Mouse (Mus musculus) embryonic facial prominence, embryonic 15.5 days (tissue): ENCODE measurements around the gene Irf4. TPM values are rescaled to one million over a fixed set of nuclear protein-coding genes. Genes with fewer than 3 reads are reported as not detected.

Source experiments
- ATAC-seq: fragments of 200-750 bp; cut with Nextera tagmentation; 2 replicates; pipeline ENCODE4 v1.8.0; 2017; ENCODE audit warnings: low read depth, moderate TSS enrichment; ENCODE audit not compliant: insufficient number of reproducible peaks, low FRiP score, low TSS enrichment
- H3K27ac ChIP-seq: fragments of 300-500 bp; sonication (generic); replicated peaks from 2 replicates; pipeline ENCODE4 v1.5.1; 2015; ENCODE audit warnings: mild to moderate bottlenecking, inconsistent platforms
- H3K27me3 ChIP-seq: fragments of 300-500 bp; sonication (generic); 2 replicates; pipeline ENCODE4 v1.6.1; 2015; ENCODE audit warnings: inconsistent platforms
- H3K36me3 ChIP-seq: fragments of 300-500 bp; sonication (generic); 2 replicates; pipeline ENCODE4 v1.6.1; 2015; ENCODE audit warnings: mild to moderate bottlenecking, inconsistent platforms
- H3K4me1 ChIP-seq: fragments of 300-500 bp; sonication (generic); 2 replicates; pipeline ENCODE4 v1.6.1; 2015; ENCODE audit warnings: inconsistent platforms
- H3K4me2 ChIP-seq: fragments of 300-500 bp; sonication (generic); replicated peaks from 2 replicates; pipeline ENCODE4 v1.6.1; 2015; ENCODE audit warnings: mild to moderate bottlenecking, inconsistent platforms
- H3K4me3 ChIP-seq: fragments of 300-500 bp; sonication (generic); replicated peaks from 2 replicates; pipeline ENCODE4 v1.5.1; 2015; ENCODE audit warnings: mild to moderate bottlenecking, inconsistent platforms
- H3K9ac ChIP-seq: fragments of 300-500 bp; sonication (generic); 2 replicates; pipeline ENCODE4 v1.6.1; 2015; ENCODE audit warnings: inconsistent platforms
- H3K9me3 ChIP-seq: fragments of 300-500 bp; sonication (generic); replicated peaks from 2 replicates; pipeline ENCODE4 v1.6.1; 2016; ENCODE audit warnings: inconsistent platforms
- WGBS: fragments of 180-500 bp; shearing (Covaris S2); methylation state at CpG from one replicate; pipeline ENCODE4 v1.1.7; 2015; 5-methylcytosine and 5-hydroxymethylcytosine counted together
- polyA plus RNA-seq: library from polyadenylated mRNA; unstranded; fragments of >200 nt; fragmentation: Nextera tagmentation; extraction: Ambion mirVana; gene quantifications from 2 replicates; pipeline ENCODE4 v1.2.1, GENCODE M21; 2015

The Irf4 gene
- polyA plus RNA-seq, 1 experiment from 2014 or later, result 0.20 TPM

DNA sequence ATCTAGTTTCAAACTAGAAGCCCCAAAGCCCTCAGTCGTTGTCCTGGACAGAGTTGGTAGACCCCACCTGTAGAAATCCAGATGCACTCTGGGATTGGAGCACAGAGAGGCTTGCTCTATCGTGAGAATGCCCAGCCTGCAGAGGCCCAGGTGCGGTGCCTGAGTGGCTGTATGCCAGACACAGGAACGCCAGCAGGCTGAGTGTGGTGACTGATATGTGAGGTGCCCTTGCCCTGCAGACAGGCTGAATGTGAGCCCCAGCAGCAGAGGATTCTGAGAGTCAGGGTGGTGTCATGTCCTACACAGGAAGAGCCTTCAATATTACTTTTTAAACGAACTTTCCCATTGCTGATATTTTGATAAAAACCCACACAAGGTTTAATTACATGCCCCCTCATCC, 16.9 kb downstream of the Irf4 start:
- Histone ChIP-seq H3K27me3 (no peaks in the 10 kb centered on the region), H3K9ac (no peak overlapping the region), H3K4me1 (no peaks in the 10 kb centered on the region), H3K4me2 (no peak overlapping the region), H3K9me3 (no peaks in the 10 kb centered on the region), H3K27ac (no peak overlapping the region), H3K4me3 (no peak overlapping the region), H3K36me3 (no peaks in the 10 kb centered on the region)
- WGBS, result 71% methylated on average over 5 of the region's 5 CpGs
- ATAC-seq, result no peak

DNA sequence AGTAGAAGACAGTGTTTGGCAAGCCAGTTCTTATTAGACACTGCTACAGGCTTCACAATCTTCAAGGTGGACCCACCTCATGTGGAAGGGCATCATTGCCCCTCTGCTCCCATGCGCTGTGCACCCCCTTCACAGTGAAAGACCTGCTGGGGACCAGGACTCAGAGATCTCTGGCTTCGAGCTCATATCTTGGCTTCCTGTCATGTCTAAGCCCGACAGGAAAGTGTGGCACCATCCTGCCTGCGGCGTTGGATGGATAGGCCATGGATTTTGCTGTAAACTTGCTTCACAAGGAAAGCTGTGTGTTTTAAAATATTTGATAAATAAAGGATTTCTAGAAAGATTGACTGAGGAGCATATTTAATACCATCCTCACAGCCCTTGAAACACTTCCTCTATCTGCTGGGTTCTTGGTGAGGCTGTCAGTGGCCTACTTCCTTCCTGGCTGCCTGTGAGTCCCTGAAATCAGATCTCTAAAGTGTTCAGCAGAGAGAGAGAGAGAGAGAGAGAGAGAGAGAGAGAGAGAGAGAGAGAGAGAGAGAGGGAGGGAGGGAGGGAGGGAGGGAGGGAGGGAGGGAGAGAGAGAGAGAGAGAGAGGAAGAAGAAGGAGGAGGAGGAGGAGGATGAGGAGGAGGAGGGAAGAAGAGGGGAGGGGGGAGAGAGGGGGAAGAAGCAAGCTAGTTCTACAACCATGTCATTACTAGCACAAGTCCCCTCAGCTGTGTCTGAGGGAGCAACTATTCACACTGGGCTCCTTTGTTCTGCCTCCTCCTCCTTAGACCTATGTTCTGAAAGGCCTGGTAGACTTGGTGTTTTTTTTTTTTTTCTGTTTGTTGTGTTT, 17.8 kb downstream of the Irf4 start:
- Histone ChIP-seq H3K36me3 (no peaks in the 10 kb centered on the region), H3K27me3 (no peaks in the 10 kb centered on the region), H3K4me1 (no peaks in the 10 kb centered on the region), H3K9ac (no peak overlapping the region), H3K4me2 (no peak overlapping the region), H3K9me3 (no peaks in the 10 kb centered on the region), H3K27ac (no peak overlapping the region), H3K4me3 (no peak overlapping the region)
- ATAC-seq, result no peak
- WGBS, result 82% methylated on average over 5 of the region's 5 CpGs

DNA sequence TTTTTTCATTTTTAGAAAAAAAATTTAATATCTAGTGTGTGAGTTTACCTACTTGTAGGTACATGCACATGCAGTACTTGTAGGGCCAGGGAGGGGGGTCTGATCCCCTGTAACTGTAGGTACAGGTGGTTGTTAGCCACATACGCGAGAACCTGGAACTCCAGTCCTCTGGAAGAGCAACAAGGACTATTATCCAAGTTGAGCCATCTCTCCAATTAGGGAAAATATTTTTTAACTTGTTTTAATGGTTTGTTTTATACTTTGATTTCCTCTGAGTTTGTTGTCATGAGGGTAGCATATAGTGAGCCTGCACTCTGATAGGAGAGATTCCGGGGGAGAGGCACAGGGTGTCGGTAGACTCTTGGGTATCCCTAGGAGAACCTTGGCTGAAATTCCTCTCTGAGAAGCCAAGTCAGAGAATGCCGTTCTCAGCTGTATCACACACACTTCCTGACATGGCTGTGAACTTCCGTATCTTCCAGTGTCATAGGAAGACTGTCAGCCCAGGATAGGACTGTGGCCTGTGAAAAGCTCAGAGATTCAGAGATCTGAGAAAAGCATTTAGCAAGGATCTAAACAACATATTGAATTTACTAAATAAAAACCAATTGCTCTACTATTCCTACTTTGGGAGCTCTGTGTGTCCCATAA, 18.6 kb downstream of the Irf4 start:
- WGBS, result 74% methylated on average over 6 of the region's 6 CpGs
- H3K4me2 ChIP-seq, result no peak overlapping the region
- no peaks in the 10 kb centered on the region for H3K36me3 ChIP-seq
- H3K27me3 ChIP-seq, result no peaks in the 10 kb centered on the region
- H3K4me3 ChIP-seq, result no peak overlapping the region
- ATAC-seq, result no peak
- H3K27ac ChIP-seq, result no peak overlapping the region
- H3K4me1 ChIP-seq, result no peaks in the 10 kb centered on the region
- no peaks in the 10 kb centered on the region for H3K9me3 ChIP-seq
- H3K9ac ChIP-seq, result no peak overlapping the region

DNA sequence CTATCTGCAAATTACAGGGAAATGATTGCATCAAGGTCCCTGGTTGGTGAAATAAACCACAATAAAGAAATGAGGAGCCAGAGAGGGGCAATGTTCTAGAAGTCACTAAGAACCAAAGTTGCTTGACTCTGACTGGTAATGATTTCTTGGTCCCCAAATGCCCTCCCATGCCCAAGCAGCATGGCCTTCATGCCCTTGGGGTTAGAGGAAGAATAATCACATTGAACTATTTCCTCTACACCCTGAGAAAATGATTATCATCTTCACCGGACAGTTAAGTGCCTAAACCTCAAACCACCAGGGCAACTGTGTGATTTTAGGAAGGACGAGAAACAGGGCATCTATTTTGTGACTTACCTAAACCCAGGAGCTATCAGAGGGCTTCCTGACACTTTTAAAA, 27.0 kb downstream of the Irf4 start:
- H3K9me3 ChIP-seq, result no peaks in the 10 kb centered on the region
- no peak overlapping the region for H3K27ac ChIP-seq
- no peak overlapping the region for H3K4me3 ChIP-seq
- WGBS, result 47% methylated on average over 2 of the region's 2 CpGs
- no peak for ATAC-seq
- H3K4me1 ChIP-seq, result no peaks in the 10 kb centered on the region
- H3K4me2 ChIP-seq, result no peak overlapping the region
- H3K36me3 ChIP-seq, result no peaks in the 10 kb centered on the region
- H3K27me3 ChIP-seq, result no peaks in the 10 kb centered on the region
- no peak overlapping the region for H3K9ac ChIP-seq

DNA sequence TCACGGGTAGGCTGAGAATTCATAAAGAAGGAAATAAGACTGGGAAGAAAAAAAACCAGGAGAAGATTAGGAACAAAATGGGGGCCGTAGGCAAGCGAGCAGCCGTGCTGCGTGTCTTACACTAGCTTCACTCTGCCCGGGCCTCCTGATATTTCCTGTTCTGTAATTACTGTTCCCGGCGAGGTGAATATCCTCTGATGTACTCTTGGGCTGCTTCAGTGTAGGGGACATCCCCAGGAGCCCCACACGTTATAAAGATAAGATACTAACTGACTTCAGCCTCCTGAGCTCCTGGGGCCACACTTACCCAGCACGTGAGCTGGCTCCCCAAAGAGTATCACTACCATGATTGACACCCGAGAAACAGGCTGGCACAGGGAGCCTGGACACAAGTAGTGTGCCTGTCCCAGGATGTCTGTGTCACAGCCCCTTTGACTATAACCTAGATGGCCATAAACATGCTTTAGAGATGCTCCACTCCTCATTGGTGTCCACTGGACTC, 28.7 kb downstream of the Irf4 start:
- no peaks in the 10 kb centered on the region for H3K27me3 ChIP-seq
- 67% methylated on average over 11 of the region's 11 CpGs for WGBS
- no peak overlapping the region for H3K4me2 ChIP-seq
- H3K9ac ChIP-seq, result no peak overlapping the region
- peaks cover 9% of the 10 kb centered on the region; the same call in 1 of the 2 replicates for H3K4me1 ChIP-seq
- H3K36me3 ChIP-seq, result no peaks in the 10 kb centered on the region
- H3K4me3 ChIP-seq, result no peak overlapping the region
- no peaks in the 10 kb centered on the region for H3K9me3 ChIP-seq
- no peak for ATAC-seq
- H3K27ac ChIP-seq, result no peak overlapping the region

DNA sequence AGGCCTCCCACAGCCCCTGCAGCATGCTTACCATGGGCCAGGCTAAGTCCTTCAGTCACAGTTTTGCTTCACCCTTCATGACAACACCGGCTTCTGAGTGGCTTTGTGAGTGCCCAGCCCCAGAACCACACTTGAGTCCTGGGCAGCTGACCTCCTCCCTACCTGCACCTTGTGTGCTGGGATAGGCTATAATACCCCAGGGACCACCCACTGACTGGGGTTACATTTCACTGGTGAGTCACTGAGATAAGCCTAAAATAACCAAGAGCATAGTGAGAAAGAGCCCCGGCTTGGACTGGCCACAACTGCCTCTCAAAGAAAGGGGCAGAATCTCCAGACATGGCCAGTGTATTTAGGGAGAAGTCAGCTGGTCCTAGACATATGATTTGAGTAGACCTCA, 32.9 kb downstream of the Irf4 start:
- Histone ChIP-seq H3K4me2 (no peak overlapping the region), H3K9ac (no peak overlapping the region), H3K4me1 (peaks cover 9% of the 10 kb centered on the region; the same call in 1 of the 2 replicates), H3K4me3 (no peak overlapping the region), H3K9me3 (no peaks in the 10 kb centered on the region), H3K27me3 (no peaks in the 10 kb centered on the region), H3K36me3 (no peaks in the 10 kb centered on the region), H3K27ac (no peak overlapping the region)
- ATAC-seq, result 0 out of 2 replicates have a peak, but pooled peaks have one; percentile 36
- 32% methylated on average over 2 of the region's 2 CpGs for WGBS

DNA sequence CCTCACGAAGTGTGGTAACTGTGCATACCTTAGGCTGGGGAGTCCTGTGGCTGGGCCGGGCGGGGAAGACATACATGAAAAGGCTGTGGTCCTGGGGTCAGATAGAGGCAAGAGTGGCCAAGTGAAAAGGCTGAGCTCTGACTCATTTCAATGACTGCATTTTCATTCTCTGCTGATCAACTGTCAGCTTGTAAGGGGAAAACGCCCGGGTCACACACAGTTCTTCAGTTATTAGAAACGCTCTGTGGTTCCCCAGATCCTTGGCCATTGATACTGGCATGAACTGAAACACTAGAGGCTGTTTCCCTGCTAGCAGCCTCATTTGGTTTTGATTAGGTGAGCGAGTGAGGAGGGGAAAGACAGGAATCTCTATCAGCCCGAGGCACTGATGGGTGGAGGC, 33.4 kb downstream of the Irf4 start:
- Histone ChIP-seq H3K9me3 (no peaks in the 10 kb centered on the region), H3K4me1 (peaks cover 9% of the 10 kb centered on the region; the same call in 1 of the 2 replicates), H3K36me3 (no peaks in the 10 kb centered on the region), H3K27ac (no peak overlapping the region), H3K9ac (no peak overlapping the region), H3K4me3 (no peak overlapping the region), H3K4me2 (no peak overlapping the region), H3K27me3 (no peaks in the 10 kb centered on the region)
- 21% methylated on average over 8 of the region's 8 CpGs for WGBS
- ATAC-seq, result 0 out of 2 replicates have a peak, but pooled peaks have one; percentile 12

DNA sequence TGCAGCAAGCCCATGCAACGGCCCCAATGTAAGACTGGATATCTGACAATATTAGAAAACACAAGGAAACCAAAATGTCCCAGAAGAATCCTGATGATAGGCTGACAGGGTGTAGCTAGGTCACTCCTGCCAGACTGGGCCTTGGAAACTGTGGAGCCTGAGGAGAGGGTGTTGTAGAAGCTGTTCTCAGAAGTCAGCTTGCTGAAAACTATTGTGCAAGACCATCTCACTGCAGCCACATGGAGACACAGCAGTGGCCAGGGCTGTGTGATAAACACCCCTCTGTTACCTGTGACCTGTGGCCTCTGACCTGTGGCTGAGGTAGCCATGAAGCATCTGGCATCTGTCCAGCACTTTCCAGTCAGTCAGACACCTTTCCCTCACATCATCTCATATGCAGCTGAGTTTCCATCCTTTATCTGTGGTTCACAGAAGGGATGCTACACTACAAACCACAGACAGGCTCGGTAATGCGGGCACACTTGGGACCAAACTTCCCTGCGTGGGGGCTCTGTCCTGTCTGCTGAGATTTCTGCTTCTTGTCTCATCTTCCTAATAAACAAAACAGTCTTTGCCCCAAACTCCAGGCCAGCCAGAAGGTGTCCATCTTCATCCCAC, 36.5 kb downstream of the Irf4 start:
- Histone ChIP-seq H3K4me2 (no peak overlapping the region), H3K27ac (no peak overlapping the region), H3K4me3 (no peak overlapping the region), H3K36me3 (no peaks in the 10 kb centered on the region), H3K9ac (no peak overlapping the region), H3K9me3 (no peaks in the 10 kb centered on the region), H3K4me1 (peaks cover 9% of the 10 kb centered on the region; the same call in 1 of the 2 replicates), H3K27me3 (no peaks in the 10 kb centered on the region)
- 83% methylated on average over 4 of the region's 4 CpGs for WGBS
- no peak for ATAC-seq

DNA sequence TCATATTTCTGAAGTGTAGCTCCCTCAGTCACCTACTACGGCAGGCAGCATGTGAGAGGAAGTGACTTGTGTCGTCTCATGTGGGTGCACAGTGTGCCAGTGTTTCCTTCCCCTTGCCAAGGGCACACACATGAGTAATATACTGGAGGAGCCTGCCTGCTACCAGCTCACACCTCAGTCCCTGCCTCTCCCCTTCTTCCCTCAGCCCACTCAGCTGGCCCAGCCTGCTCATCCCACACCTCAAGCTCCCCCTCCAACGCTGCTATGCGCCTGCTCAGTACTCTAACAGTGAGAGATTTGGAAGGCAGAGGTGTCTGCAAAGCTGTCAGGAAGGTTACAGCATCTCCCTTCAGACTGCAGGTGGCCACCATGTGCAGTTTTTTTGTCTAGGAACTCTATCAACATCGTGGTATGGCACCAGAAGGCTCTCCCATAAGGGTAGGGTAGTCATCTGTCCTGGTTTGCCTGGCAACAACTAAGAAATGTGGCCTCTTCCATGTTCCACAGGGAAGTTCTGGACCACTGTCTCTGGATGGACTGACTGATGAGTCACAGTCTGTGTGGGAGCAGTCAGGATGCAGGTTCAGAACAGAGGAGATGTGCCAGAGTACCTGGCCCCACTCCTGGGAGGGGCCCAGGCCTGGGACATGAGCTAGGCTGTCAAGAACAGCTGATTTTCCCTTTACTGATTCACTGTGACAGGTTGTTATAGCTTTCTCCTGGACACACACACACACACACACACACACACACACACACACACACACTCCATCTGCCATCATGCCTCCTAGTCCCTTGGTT, 37.4 kb downstream of the Irf4 start:
- Histone ChIP-seq H3K4me3 (no peak overlapping the region), H3K27me3 (no peaks in the 10 kb centered on the region), H3K4me2 (no peak overlapping the region), H3K4me1 (peaks cover 9% of the 10 kb centered on the region; the same call in 1 of the 2 replicates), H3K27ac (no peak overlapping the region), H3K9me3 (no peaks in the 10 kb centered on the region), H3K36me3 (no peaks in the 10 kb centered on the region), H3K9ac (no peak overlapping the region)
- WGBS, result 75% methylated on average over 5 of the region's 5 CpGs
- no peak for ATAC-seq

DNA sequence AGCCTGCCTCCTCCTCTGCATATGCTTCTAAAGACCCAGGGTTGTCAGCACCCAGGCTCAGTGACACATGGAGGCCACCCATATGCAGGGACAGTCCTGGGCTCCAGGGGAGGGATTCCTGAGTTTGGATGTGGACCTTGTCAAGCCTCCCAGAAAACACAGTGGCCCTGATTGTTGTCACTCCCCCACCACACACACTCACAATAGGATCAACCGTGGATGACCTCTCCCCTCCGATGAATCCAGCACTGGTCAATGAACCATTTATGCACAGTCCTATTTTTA, 38.0 kb downstream of the Irf4 start:
- H3K4me2 ChIP-seq, result no peak overlapping the region
- 72% methylated on average over 2 of the region's 2 CpGs for WGBS
- H3K36me3 ChIP-seq, result no peaks in the 10 kb centered on the region
- no peaks in the 10 kb centered on the region for H3K9me3 ChIP-seq
- no peak overlapping the region for H3K9ac ChIP-seq
- no peak for ATAC-seq
- no peak overlapping the region for H3K27ac ChIP-seq
- H3K4me1 ChIP-seq, result peaks cover 8% of the 10 kb centered on the region; the same call in 1 of the 2 replicates
- no peaks in the 10 kb centered on the region for H3K27me3 ChIP-seq
- no peak overlapping the region for H3K4me3 ChIP-seq

DNA sequence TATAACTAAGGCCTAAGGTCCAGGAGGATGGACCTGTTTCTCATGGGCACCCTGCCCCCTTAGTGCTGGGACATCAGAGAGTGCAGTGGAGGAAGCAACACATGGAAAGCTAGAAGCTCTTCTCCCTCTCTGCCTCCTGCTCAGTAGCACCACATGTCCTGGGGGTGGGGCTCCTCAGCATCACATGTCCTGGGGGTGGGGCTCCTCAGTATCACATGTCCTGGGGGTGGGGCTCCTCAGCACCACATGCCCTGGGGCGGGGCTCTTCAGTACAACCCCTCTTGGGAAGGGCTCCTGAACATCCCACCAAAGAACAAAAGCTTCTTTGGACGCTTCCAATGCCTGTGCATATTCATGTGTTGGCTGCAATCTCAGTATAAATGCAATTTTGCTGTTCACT, 38.5 kb downstream of the Irf4 start:
- no peak for ATAC-seq
- Histone ChIP-seq H3K9me3 (no peaks in the 10 kb centered on the region), H3K4me2 (no peak overlapping the region), H3K27me3 (no peaks in the 10 kb centered on the region), H3K4me3 (no peak overlapping the region), H3K9ac (no peak overlapping the region), H3K36me3 (no peaks in the 10 kb centered on the region), H3K4me1 (peaks cover 5% of the 10 kb centered on the region; the same call in 1 of the 2 replicates), H3K27ac (no peak overlapping the region)
- WGBS, result 77% methylated on average over 2 of the region's 2 CpGs
